Mouse (Mus musculus) ES-Bruce4 (cell line): ENCODE measurements at regions not wholly inside any gene's neighbourhood (a gene's known extent, or its start where the extent isn't known, plus 50 kb on each side); places are given as distances from the start of the nearest gene placed in this dataset.

Experiments used
- H3K27ac ChIP-seq: 2 replicates; pipeline ENCODE4 v1.5.1; 2012; ENCODE audit warnings: low read length, inconsistent platforms; ENCODE audit not compliant: insufficient read depth
- H3K27me3 ChIP-seq: 2 replicates; pipeline ENCODE4 v1.6.1; 2012; ENCODE audit warnings: mild to moderate bottlenecking, low read length, inconsistent platforms; ENCODE audit not compliant: control insufficient read depth, poor library complexity, insufficient read depth, severe bottlenecking
- H3K36me3 ChIP-seq: 2 replicates; pipeline ENCODE4 v1.6.1; 2012; ENCODE audit warnings: inconsistent platforms, mild to moderate bottlenecking, low read length, moderate library complexity; ENCODE audit not compliant: control insufficient read depth, poor library complexity, insufficient read depth, severe bottlenecking
- H3K4me1 ChIP-seq: one replicate; pipeline ENCODE4 v1.8.1; 2011; ENCODE audit warnings: low read length; ENCODE audit not compliant: control insufficient read depth, insufficient read depth
- H3K4me3 ChIP-seq: 2 replicates; pipeline ENCODE4 v1.5.1; 2011; ENCODE audit warnings: low read depth, mild to moderate bottlenecking, low read length
- H3K9ac ChIP-seq: 2 replicates; pipeline ENCODE4 v1.6.1; 2012; ENCODE audit warnings: low read depth, mild to moderate bottlenecking, inconsistent platforms; ENCODE audit not compliant: poor library complexity, severe bottlenecking
- H3K9me3 ChIP-seq: replicated peaks from 2 replicates; pipeline ENCODE4 v1.6.1; 2012; ENCODE audit warnings: mild to moderate bottlenecking, low read length, inconsistent platforms; ENCODE audit not compliant: control insufficient read depth, poor library complexity, insufficient read depth, severe bottlenecking
- CTCF ChIP-seq: IDR thresholded peaks from one replicate; pipeline ENCODE4 v1.8.1; 2011; ENCODE audit warnings: low read depth, low read length
- EP300 ChIP-seq: IDR thresholded peaks from 2 replicates; pipeline ENCODE4 v1.6.1; 2011; ENCODE audit warnings: low read depth, low read length; ENCODE audit not compliant: insufficient read depth
- POLR2A ChIP-seq: IDR thresholded peaks from one replicate; pipeline ENCODE4 v1.8.1; 2011; ENCODE audit warnings: low read length; ENCODE audit not compliant: insufficient read depth

- Histone ChIP-seq H3K27ac (no peak overlapping the region), H3K4me1 (no peaks in the 10 kb centered on the region), H3K36me3 (no peaks in the 10 kb centered on the region), H3K4me3 (no peak overlapping the region), H3K27me3 (no peaks in the 10 kb centered on the region), H3K9ac (no peak overlapping the region), H3K9me3 (no peaks in the 10 kb centered on the region)
- TF ChIP-seq POLR2A (no peak), EP300 (no peak), CTCF (no peak)
Measured at GRCm38 (mm10) chr13:103512476-103512875, 178.2 kb upstream of the Mast4 start.

GRCm38 (mm10) chr13:103504987-103505386, 170.7 kb upstream of the Mast4 start:
- H3K9me3 ChIP-seq = no peaks in the 10 kb centered on the region
- H3K27me3 ChIP-seq = no peaks in the 10 kb centered on the region
- H3K4me3 ChIP-seq = no peak overlapping the region
- H3K27ac ChIP-seq = no peak overlapping the region
- TF ChIP-seq POLR2A = no peak
- no peak for TF ChIP-seq EP300
- no peak for TF ChIP-seq CTCF
- H3K9ac ChIP-seq = no peak overlapping the region
- no peaks in the 10 kb centered on the region for H3K4me1 ChIP-seq
- no peaks in the 10 kb centered on the region for H3K36me3 ChIP-seq

GRCm38 (mm10) chr13:103499376-103499775, 165.1 kb upstream of the Mast4 start:
- Histone ChIP-seq H3K27ac (no peak overlapping the region), H3K9me3 (no peaks in the 10 kb centered on the region), H3K4me3 (no peak overlapping the region), H3K9ac (no peak overlapping the region), H3K36me3 (no peaks in the 10 kb centered on the region), H3K27me3 (no peaks in the 10 kb centered on the region), H3K4me1 (no peaks in the 10 kb centered on the region)
- TF ChIP-seq EP300 (no peak), CTCF (no peak), POLR2A (no peak)

- H3K27me3 ChIP-seq = no peaks in the 10 kb centered on the region
Measured at GRCm38 (mm10) chr13:103494371-103494770, 160.1 kb upstream of the Mast4 start.

GRCm38 (mm10) chr13:103493567-103493966, 159.3 kb upstream of the Mast4 start:
- Histone ChIP-seq H3K27ac (no peak overlapping the region), H3K27me3 (no peaks in the 10 kb centered on the region), H3K4me3 (no peak overlapping the region), H3K4me1 (no peaks in the 10 kb centered on the region), H3K36me3 (no peaks in the 10 kb centered on the region), H3K9ac (no peak overlapping the region), H3K9me3 (no peaks in the 10 kb centered on the region)
- TF ChIP-seq POLR2A (no peak), EP300 (no peak), CTCF (no peak)

More at GRCm38 (mm10) chr13:103494371-103494770, 160.1 kb upstream of the Mast4 start:
- H3K4me3 ChIP-seq = no peak overlapping the region
- no peak overlapping the region for H3K9ac ChIP-seq
- no peaks in the 10 kb centered on the region for H3K4me1 ChIP-seq
- H3K27ac ChIP-seq = no peak overlapping the region
- TF ChIP-seq EP300 (no peak), POLR2A (no peak), CTCF (no peak)
- no peaks in the 10 kb centered on the region for H3K9me3 ChIP-seq
- H3K36me3 ChIP-seq = no peaks in the 10 kb centered on the region

GRCm38 (mm10) chr13:103490049-103490448, 155.8 kb upstream of the Mast4 start:
- Histone ChIP-seq H3K9me3 (no peaks in the 10 kb centered on the region), H3K27me3 (no peaks in the 10 kb centered on the region), H3K4me3 (no peak overlapping the region), H3K27ac (no peak overlapping the region), H3K36me3 (no peaks in the 10 kb centered on the region), H3K4me1 (no peaks in the 10 kb centered on the region), H3K9ac (no peak overlapping the region)
- TF ChIP-seq POLR2A = no peak
- TF ChIP-seq EP300 = no peak
- TF ChIP-seq CTCF = no peak
